Mouse (Mus musculus) neural tube, embryonic 12.5 days (tissue): ENCODE data around the gene Lysmd3. TPM values are rescaled to one million over a fixed set of nuclear protein-coding genes. Genes with fewer than 3 reads are reported as not detected.
"Not testable (repeated sequence)": the region's sequence is repeated elsewhere in the genome, so short reads cannot be mapped to it uniquely, and the experiment has no call there.

Experiments
- ATAC-seq: fragments of 200-750 bp; cut with Nextera tagmentation; 2 replicates; pipeline ENCODE4 v1.8.0; 2017; ENCODE audit warnings: low read depth, mild to moderate bottlenecking, moderate TSS enrichment, moderate library complexity; ENCODE audit not compliant: low FRiP score
- H3K27ac ChIP-seq: fragments of 300-500 bp; sonication (generic); 2 replicates; pipeline ENCODE4 v1.5.1; 2016
- H3K27me3 ChIP-seq: fragments of 300-500 bp; sonication (generic); replicated peaks from 2 replicates; pipeline ENCODE4 v1.6.1; 2016; ENCODE audit warnings: mild to moderate bottlenecking
- H3K36me3 ChIP-seq: fragments of 300-500 bp; sonication (generic); 2 replicates; pipeline ENCODE4 v1.6.1; 2016; ENCODE audit warnings: mild to moderate bottlenecking
- H3K4me1 ChIP-seq: fragments of 300-500 bp; sonication (generic); 2 replicates; pipeline ENCODE4 v1.6.1; 2016
- H3K4me2 ChIP-seq: fragments of 300-500 bp; sonication (generic); replicated peaks from 2 replicates; pipeline ENCODE4 v1.6.1; 2016; ENCODE audit warnings: mild to moderate bottlenecking
- H3K4me3 ChIP-seq: fragments of 300-500 bp; sonication (generic); 2 replicates; pipeline ENCODE4 v1.5.1; 2016
- H3K9ac ChIP-seq: fragments of 300-500 bp; sonication (generic); 2 replicates; pipeline ENCODE4 v1.6.1; 2016; ENCODE audit warnings: mild to moderate bottlenecking
- H3K9me3 ChIP-seq: fragments of 300-500 bp; sonication (generic); 2 replicates; pipeline ENCODE4 v1.6.1; 2016; ENCODE audit warnings: mild to moderate bottlenecking
- WGBS: fragments of 180-500 bp; shearing (Covaris S2); methylation state at CpG from one replicate; pipeline ENCODE4 v1.1.7; 2016; 5-methylcytosine and 5-hydroxymethylcytosine counted together
- polyA plus RNA-seq: library from polyadenylated mRNA; unstranded; fragments of >200 nt; fragmentation: Nextera tagmentation; extraction: Ambion mirVana; gene quantifications from 2 replicates; pipeline ENCODE4 v1.2.1, GENCODE M21; 2016

Gene Lysmd3
- polyA plus RNA-seq, 1 experiment from 2014 or later, result 26.6 TPM

GRCm38 (mm10) chr13:81644047-81644565 is 13.4 kb upstream of the Lysmd3 start:
- H3K4me2 ChIP-seq, result no peak overlapping the region
- H3K4me1 ChIP-seq, result peaks cover 9% of the 10 kb centered on the region
- H3K27ac ChIP-seq, result no peak overlapping the region
- no peaks in the 10 kb centered on the region for H3K27me3 ChIP-seq
- H3K9ac ChIP-seq, result no peak overlapping the region
- 91% methylated on average over 11 of the region's 11 CpGs for WGBS
- no peaks in the 10 kb centered on the region for H3K9me3 ChIP-seq
- ATAC-seq, result no peak
- no peaks in the 10 kb centered on the region for H3K36me3 ChIP-seq
- no peak overlapping the region for H3K4me3 ChIP-seq

- 88% methylated on average over 6 of the region's 6 CpGs for WGBS
- ATAC-seq, result no peak
- Histone ChIP-seq H3K27ac (no peak overlapping the region), H3K4me2 (no peak overlapping the region), H3K4me3 (no peak overlapping the region), H3K9me3 (no peaks in the 10 kb centered on the region), H3K36me3 (no peaks in the 10 kb centered on the region), H3K27me3 (no peaks in the 10 kb centered on the region), H3K4me1 (peaks cover 3% of the 10 kb centered on the region), H3K9ac (no peak overlapping the region)
Measured at GRCm38 (mm10) chr13:81646348-81646747, 11.1 kb upstream of the Lysmd3 start.

- WGBS, result 87% methylated on average over 5 of the region's 6 CpGs
- not testable (repeated sequence) for H3K9ac ChIP-seq, H3K4me2 ChIP-seq
Measured at GRCm38 (mm10) chr13:81650382-81650781, 7.1 kb upstream of the Lysmd3 start.

GRCm38 (mm10) chr13:81656091-81656850 is 1.2 kb upstream of the Lysmd3 start:
- Histone ChIP-seq H3K27ac (no peak overlapping the region), H3K9me3 (no peaks in the 10 kb centered on the region), H3K4me1 (0 out of 2 replicates have a peak, but pooled peaks cover 8% of the 10 kb centered on the region), H3K9ac (no peak overlapping the region), H3K4me3 (no peak overlapping the region), H3K4me2 (peak overlapping the region; percentile 69), H3K36me3 (no peaks in the 10 kb centered on the region), H3K27me3 (no peaks in the 10 kb centered on the region)
- 9% methylated on average over 14 of the region's 14 CpGs for WGBS
- peak; percentile 3; the same call in 1 of the 2 replicates for ATAC-seq

More at GRCm38 (mm10) chr13:81650382-81650781, 7.1 kb upstream of the Lysmd3 start:
- H3K4me3 ChIP-seq, H3K36me3 ChIP-seq, H3K4me1 ChIP-seq, H3K27me3 ChIP-seq, H3K9me3 ChIP-seq, ATAC-seq, H3K27ac ChIP-seq: not testable (repeated sequence)

- Histone ChIP-seq H3K9ac (peak overlapping the region; percentile 80), H3K4me2 (peak overlapping the region; percentile 69), H3K9me3 (no peaks in the 10 kb centered on the region), H3K27me3 (no peaks in the 10 kb centered on the region), H3K4me1 (0 out of 2 replicates have a peak, but pooled peaks cover 8% of the 10 kb centered on the region), H3K4me3 (peak overlapping the region; percentile 71), H3K36me3 (no peaks in the 10 kb centered on the region), H3K27ac (peak overlapping the region; percentile 84)
- no peak for ATAC-seq
- 9% methylated on average over 5 of the region's 5 CpGs for WGBS
Measured at GRCm38 (mm10) chr13:81657008-81657350, 484 bp upstream of the Lysmd3 start.

GRCm38 (mm10) chr13:81658053-81658752 is 740 bp downstream of the Lysmd3 start:
- peak overlapping the region; percentile 71 for H3K4me3 ChIP-seq
- 14% methylated on average over 21 of the region's 21 CpGs for WGBS
- H3K9me3 ChIP-seq, result no peaks in the 10 kb centered on the region
- 0 out of 2 replicates have a peak, but pooled peaks cover 8% of the 10 kb centered on the region for H3K4me1 ChIP-seq
- no peaks in the 10 kb centered on the region for H3K36me3 ChIP-seq
- peak; percentile 6 for ATAC-seq
- no peaks in the 10 kb centered on the region for H3K27me3 ChIP-seq
- peak overlapping the region; percentile 84; the same call in 1 of the 2 replicates for H3K27ac ChIP-seq
- peak overlapping the region; percentile 80 for H3K9ac ChIP-seq
- H3K4me2 ChIP-seq, result peak overlapping the region; percentile 69

GRCm38 (mm10) chr13:81663566-81664330 is 6.3 kb downstream of the Lysmd3 start:
- no peak for ATAC-seq

GRCm38 (mm10) chr13:81664331-81664698 is 6.9 kb downstream of the Lysmd3 start:
- H3K4me1 ChIP-seq, result no peaks in the 10 kb centered on the region
- H3K27ac ChIP-seq, result no peak overlapping the region
- H3K36me3 ChIP-seq, result peaks cover 36% of the 10 kb centered on the region
- no peak overlapping the region for H3K4me3 ChIP-seq
- H3K4me2 ChIP-seq, result no peak overlapping the region
- no peak for ATAC-seq
- H3K9me3 ChIP-seq, result no peaks in the 10 kb centered on the region
- H3K27me3 ChIP-seq, result no peaks in the 10 kb centered on the region
- 90% methylated on average over 5 of the region's 5 CpGs for WGBS
- H3K9ac ChIP-seq, result no peak overlapping the region

More at GRCm38 (mm10) chr13:81663566-81664330, 6.3 kb downstream of the Lysmd3 start:
- Histone ChIP-seq H3K9ac (no peak overlapping the region), H3K4me1 (0 out of 2 replicates have a peak, but pooled peaks cover under 1% of the 10 kb centered on the region), H3K27ac (no peak overlapping the region), H3K27me3 (no peaks in the 10 kb centered on the region), H3K36me3 (peaks cover 31% of the 10 kb centered on the region), H3K4me3 (no peak overlapping the region), H3K4me2 (no peak overlapping the region), H3K9me3 (no peaks in the 10 kb centered on the region)
- WGBS, result 90% methylated on average over 12 of the region's 12 CpGs

GRCm38 (mm10) chr13:81667713-81668112 is 10.2 kb downstream of the Lysmd3 start:
- H3K27ac ChIP-seq, result no peak overlapping the region
- no peaks in the 10 kb centered on the region for H3K9me3 ChIP-seq
- no peak overlapping the region for H3K9ac ChIP-seq
- peaks cover 43% of the 10 kb centered on the region for H3K36me3 ChIP-seq
- H3K4me1 ChIP-seq, result no peaks in the 10 kb centered on the region
- no peak overlapping the region for H3K4me3 ChIP-seq
- no peak overlapping the region for H3K4me2 ChIP-seq
- no peak for ATAC-seq
- no peaks in the 10 kb centered on the region for H3K27me3 ChIP-seq
- WGBS, result 91% methylated on average over 5 of the region's 5 CpGs

- 88% methylated on average over 8 of the region's 8 CpGs for WGBS
Measured at GRCm38 (mm10) chr13:81675333-81675732, 17.9 kb downstream of the Lysmd3 start.

GRCm38 (mm10) chr13:81683107-81683506 is 25.6 kb downstream of the Lysmd3 start:
- H3K36me3 ChIP-seq, result no peaks in the 10 kb centered on the region
- WGBS, result 96% methylated on average over 3 of the region's 3 CpGs
- no peak for ATAC-seq
- H3K27ac ChIP-seq, result no peak overlapping the region
- no peak overlapping the region for H3K4me2 ChIP-seq
- no peak overlapping the region for H3K4me3 ChIP-seq
- H3K9ac ChIP-seq, result no peak overlapping the region
- no peaks in the 10 kb centered on the region for H3K27me3 ChIP-seq
- H3K4me1 ChIP-seq, result peaks cover 5% of the 10 kb centered on the region; the same call in 1 of the 2 replicates
- H3K9me3 ChIP-seq, result no peaks in the 10 kb centered on the region

More at GRCm38 (mm10) chr13:81675333-81675732, 17.9 kb downstream of the Lysmd3 start:
- Histone ChIP-seq H3K9me3 (no peaks in the 10 kb centered on the region), H3K4me1 (no peaks in the 10 kb centered on the region), H3K4me3 (no peak overlapping the region), H3K27ac (no peak overlapping the region), H3K27me3 (no peaks in the 10 kb centered on the region), H3K9ac (no peak overlapping the region), H3K4me2 (no peak overlapping the region), H3K36me3 (peaks cover 14% of the 10 kb centered on the region)
- ATAC-seq, result no peak

- H3K4me1 ChIP-seq, result peaks cover 5% of the 10 kb centered on the region; the same call in 1 of the 2 replicates
- no peaks in the 10 kb centered on the region for H3K27me3 ChIP-seq
- WGBS, result 91% methylated on average over 5 of the region's 5 CpGs
- H3K4me2 ChIP-seq, result no peak overlapping the region
- no peak overlapping the region for H3K27ac ChIP-seq
- H3K4me3 ChIP-seq, result no peak overlapping the region
- no peaks in the 10 kb centered on the region for H3K36me3 ChIP-seq
- no peak overlapping the region for H3K9ac ChIP-seq
- H3K9me3 ChIP-seq, result no peaks in the 10 kb centered on the region
- no peak for ATAC-seq
Measured at GRCm38 (mm10) chr13:81684258-81684657, 26.8 kb downstream of the Lysmd3 start.
